Mouse (Mus musculus) hindlimb bud, embryonic 11.5 days (tissue): ENCODE measurements around the gene Snx29.

Source experiments
- DNase-seq: peaks from one replicate; pipeline ENCODE4 v3.0.0-alpha.2; 2012; ENCODE audit warnings: low read depth, low spot score; ENCODE audit errors: extremely low spot score

Snx29 gene

DNA sequence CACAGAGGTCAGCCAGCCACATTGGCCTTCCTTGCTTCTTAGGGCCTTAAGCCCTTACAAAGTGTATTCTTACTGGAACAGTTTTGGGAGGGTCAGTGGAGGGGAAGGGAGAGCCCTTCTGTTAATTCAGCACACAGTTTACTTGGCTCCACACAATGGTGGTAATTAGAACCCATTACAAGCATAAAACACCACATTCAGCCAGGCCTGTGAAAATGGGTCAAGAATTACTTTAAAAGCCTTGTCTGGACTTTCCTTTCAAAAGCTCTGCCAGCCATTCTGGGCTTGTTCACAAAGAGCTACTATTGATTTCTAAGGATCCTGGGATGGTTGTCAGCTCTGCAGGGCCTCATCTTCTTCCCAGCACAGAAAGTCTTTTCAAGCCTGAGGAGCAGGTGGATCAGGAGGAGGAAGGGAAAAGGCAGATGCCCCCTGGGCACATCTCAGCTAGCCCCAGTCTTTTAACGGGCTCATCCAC lies 303.3 kb downstream of the Snx29 start:
- no peak for DNase-seq

DNA sequence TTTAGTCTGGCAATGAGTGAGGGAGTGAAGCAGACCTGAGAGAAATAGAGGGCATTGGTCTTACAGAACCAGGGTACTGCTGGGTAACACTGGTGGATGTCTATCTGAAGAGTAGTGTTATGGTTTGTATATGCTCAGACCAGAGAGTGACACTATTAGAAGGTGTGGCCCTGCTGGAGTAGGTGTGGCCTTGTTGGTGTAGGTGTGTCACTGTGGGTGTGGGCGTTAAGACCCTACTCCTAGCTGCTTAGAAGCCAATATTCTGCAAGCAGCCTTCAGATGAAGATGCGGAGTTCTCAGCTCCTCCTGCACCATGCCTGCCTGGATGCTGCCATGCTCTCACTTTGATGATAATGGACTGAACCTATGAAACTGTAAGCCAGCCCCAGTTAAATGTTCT lies 303.9 kb downstream of the Snx29 start:
- no peak for DNase-seq

DNA sequence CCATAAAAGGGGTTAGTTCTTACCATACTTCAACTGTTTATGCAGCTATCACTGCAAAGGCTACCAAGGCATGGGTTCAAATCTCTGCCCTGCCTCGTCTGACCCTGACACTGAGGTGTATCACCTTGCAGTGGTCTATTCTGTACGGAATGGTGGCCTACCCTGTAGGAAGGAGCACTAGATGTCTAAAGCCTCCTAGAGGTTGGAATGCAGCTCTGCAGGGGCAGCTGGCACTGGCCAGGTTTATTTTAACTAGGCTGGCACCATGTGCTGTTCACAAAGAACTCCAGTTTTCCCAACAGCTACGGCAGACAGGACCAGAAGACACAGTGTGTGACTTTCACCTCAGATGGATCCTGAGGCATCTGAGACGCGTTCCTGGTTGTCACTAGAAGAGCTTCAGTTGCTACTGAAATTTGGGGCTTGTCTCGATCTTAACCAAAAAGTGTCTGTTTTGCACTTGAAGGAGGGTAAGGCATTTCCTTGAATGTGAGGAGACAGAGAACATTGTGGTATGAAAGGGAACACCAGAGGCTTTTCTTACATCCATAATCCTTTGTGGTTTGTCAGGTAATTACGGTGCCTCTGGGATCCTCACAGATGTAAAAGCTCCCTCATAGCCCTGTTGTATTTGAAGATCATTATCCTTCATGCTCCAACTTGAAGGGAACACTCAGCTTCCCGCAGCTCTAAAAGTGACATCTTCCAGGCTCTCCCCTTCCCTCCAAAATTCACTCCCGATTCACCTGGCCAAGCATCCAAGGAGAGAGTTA lies 305.3 kb downstream of the Snx29 start:
- no peak for DNase-seq

DNA sequence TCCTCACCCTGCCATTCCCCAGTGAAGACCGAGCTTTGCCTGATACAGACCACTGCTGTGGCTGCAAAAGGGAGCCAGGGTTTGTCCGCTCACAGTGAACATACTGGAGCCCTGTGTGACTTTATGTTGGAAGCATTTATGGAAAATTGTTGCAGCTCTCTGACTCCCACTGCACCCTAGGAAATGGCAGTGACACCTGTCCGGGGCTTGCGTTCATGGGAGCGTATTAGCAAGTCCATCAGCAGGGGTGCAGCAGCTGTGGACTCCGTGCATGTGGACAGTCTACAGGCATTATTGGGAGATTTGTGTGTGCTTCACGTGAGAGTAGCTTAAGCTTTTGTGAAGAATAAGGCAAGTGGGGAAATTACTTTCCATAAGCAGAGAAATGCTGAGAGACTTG lies 307.0 kb downstream of the Snx29 start:
- DNase-seq: no peak

DNA sequence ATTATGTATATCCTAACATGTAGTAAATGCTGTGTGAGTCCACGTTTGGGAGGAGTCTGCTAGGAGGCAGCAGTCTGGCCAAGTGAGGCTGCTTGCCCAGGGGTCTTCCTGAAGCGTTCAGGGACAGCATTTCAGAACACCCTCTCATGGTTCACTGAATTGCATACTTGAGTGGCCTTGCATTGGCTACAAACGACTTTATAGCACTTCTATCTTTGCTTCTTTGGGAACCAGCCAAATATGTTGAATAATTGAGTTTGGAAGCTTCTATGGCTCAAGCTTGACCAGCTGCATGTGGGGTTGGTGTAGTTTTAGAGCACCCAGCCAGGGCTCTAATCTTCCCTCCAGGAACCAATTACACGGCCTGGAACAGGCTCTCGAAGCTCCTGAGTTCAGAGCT lies 307.8 kb downstream of the Snx29 start:
- DNase-seq: no peak

DNA sequence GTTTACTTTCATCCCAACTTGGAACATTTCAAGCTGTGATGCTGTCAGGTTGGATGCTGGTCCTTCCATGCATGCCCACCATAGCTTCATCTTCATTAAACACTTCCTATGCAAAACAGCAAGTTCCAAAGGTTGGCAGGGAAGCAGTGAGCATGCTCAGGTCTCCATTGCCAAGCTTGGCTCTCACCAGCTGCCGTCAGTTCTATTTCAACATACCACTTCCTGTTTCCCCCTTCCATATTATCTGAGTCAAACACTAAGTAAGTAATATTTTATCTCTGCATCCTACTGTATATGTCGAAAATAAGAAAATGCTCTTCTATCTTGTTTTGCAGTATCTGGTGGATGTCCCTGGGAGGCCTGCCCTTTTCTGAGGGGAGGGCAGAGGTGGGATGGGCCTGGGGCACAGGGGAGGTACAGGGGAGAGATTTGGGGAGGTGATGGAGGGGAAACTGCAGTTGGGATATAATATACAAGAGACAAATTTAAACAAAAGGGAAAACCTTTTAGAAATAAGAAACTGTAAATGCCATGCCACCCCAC lies 309.6 kb downstream of the Snx29 start:
- no peak for DNase-seq

DNA sequence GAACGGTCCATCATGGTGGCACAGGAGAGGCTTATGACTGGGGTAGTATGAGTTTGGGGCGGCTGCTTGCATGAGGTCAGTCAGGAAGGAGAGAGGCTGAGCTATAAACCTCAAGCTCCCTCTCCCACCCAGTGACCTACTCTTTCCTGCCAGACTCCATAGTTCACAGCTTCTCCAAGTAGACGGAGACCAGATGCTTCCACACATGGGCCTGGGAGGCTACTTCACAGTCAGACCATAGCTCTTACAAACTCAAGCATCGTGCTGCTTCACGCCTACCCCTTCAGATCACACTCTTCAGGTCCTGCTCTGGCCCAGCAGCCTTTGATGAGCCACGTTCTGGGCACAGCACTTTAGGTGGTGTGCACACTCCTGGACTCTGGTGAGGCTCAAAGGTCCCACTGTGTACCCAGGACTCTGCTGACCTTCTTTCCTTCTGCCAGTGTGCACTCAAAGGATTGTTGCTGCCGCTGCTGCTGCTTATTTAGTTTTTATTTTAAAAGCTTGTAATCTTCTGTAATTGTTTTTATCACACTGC lies 313.6 kb downstream of the Snx29 start:
- DNase-seq: no peak

DNA sequence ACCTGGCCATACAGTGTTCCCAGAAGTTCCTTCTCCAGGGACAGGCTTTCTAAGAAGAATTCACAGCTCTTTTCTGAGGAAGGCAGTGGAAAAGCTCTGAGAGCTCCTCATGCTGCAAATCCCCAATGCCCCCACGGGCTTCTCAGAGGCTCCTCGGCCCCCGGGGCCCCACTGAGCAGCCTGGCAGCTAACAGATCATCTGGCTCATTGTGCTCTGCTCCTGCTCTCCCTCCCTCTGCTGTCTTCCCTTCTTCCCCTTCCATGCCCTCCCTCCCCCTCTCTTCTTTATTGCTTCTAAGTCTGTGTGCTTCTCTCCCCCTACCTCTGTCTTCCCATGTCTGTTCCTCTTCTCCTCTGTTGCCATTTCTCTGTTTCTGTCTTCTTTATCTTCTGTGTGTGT lies 314.2 kb downstream of the Snx29 start:
- no peak for DNase-seq

DNA sequence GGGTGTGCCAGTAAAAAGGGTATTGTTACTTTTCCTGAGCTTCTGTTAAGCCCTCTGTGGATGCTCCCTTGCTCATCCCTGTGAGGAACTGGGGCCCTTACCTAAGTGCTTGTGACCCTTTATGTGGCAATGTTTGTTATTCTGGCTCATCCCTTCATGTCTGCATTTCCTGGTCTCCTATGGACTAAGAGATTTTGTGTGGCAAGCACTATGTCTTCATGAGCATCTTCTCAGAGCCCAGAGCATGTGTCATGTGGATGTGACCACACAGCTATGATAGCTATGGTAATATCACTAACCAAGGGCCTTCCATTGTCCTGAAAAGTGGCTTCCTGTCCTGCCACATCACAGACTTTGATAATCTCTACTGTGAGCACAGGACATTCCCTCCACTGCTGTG lies 315.1 kb downstream of the Snx29 start:
- DNase-seq: no peak

DNA sequence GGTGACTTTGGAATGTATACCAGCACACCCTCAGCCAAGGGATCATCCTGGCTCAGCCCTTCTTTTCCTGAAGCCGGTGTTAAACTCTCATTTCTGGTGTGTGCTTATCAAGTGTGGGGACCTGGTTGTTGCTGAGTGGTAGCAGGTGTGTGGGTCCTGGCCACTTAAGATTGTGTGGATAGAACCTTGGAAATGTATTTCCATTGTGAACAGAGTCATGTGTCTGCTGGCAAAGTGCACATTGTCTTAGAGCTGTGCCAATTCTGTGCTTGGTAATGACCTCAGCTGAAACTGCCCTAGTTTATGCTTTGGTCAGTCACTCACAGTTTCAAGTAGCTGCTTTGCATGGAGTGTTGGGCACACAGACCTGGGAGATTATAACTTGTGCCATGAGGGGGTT lies 316.0 kb downstream of the Snx29 start:
- no peak for DNase-seq

DNA sequence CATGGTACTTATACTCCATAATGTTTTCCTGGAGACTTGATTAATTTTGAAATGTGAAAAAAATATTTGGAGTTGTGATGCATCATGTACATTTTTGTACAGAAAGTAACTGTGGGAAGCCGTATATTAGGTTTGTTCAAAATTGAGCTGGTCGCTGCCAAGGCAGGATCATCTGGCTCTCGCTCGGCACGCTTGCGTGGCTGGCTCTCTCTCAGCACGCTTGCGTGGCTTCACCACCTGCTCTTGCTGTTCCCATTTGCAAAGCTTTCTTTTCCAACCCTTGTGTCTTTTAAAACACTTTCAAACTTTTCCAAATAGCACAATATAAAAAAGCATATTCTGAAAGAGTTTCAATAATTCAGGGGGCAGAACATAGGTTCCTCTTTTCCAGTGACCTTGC lies 317.2 kb downstream of the Snx29 start:
- DNase-seq: no peak

DNA sequence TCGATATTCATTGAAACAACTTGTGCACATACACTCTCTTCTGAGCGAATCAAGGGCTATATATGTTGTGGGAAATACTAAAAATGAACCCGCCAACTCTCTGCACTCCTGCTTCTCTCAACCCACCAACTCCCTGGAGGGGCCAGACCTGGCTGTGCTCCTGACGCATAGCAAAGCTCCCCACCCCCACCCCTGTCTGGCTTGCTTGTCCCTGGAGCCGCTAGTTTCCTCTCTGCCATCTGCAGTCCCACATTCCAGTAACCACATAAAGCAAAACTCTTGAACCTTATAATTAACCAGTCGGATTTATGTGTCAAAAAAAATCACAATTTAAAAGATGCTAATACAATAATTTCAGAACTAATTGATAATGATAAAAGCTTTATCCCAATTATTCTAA lies 320.9 kb downstream of the Snx29 start:
- no peak for DNase-seq

DNA sequence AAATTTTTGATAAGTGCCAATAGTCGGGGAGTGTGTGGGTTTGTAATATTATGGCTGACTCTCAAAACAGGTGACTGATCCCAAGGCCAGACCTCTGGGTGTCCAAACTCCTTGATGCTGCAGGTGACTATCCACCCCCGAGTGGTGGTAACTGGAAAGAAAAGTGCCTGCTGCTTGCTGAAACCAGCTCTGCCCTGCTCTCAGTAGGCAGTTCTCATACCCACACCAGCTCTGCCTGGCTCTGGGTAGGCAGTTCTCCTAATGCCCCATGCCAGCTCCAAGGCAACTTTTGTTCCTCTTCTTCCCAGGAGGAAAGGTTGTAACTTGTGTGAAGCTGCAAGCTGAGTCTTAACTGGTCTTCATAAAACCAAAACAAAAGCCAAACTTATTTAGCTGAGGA lies 321.7 kb downstream of the Snx29 start:
- no peak for DNase-seq

DNA sequence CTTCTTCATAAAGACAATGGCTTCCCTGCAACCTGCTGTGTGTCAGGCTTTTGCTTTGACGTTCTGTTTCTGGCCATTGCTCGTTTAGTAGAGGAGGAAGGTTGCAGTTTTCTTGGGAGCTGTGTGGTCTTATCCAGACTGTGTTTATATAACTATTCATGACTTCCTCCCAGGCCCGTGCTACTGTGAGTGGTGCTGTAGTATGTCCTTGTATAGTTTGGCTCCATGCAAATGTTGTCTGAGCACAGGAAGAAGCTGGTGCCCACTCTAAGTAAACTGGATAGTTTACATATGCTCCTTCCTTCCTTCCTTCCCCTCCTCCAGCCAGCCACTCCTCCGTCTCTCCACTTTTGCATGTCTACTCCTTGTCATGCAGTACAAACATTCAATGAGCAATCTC lies 323.0 kb downstream of the Snx29 start:
- no peak for DNase-seq

DNA sequence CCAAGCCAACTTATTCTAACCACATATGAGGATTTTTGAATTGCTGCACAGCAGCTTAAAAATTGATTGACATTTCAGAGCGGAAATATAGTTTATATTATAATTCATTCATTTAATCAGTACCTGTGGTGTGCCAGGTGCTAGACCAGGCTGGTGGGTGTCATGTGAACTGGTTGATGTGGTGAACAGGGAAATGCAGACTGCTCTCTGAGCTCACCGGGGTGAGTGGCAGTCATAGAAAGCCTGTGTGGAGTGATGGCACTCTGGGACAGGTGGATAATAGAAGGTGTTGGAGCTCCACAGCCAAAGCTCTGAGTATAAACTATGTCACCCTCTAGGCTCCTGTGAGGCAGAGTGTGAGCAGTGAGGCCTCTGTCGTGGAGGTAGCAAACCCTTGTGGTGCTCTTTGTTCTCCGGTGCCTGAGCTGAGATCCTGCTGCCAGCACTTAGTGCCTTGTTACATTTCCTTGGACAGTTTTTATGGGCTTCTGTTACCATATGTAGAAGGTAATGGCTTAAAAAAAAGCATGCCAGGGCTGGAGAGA lies 324.1 kb downstream of the Snx29 start:
- DNase-seq: no peak

DNA sequence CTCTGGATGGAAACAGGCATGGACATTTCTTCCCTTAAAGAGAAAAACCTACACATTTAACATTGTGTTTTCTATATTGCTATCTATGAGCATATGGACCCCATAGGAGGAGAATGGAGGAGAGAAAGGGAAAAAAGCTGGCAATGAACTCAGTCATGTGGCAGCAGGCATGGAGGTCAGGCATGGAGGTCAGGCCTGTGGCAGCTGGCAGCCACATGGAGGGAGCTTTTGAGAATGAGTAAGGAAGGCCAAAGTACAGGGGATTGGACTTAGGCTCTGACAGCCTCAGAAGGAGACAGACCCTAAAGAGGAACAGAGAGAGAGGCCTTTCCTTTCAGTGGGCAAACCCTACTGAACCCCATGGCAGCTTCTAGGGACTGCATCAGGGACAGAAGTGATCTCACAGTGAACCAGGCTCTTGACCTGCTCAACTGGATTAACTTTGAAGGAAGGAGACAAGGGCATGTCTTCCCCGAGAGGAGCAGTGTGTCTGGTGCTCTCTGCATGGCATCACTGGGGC lies 325.5 kb downstream of the Snx29 start:
- no peak for DNase-seq

DNA sequence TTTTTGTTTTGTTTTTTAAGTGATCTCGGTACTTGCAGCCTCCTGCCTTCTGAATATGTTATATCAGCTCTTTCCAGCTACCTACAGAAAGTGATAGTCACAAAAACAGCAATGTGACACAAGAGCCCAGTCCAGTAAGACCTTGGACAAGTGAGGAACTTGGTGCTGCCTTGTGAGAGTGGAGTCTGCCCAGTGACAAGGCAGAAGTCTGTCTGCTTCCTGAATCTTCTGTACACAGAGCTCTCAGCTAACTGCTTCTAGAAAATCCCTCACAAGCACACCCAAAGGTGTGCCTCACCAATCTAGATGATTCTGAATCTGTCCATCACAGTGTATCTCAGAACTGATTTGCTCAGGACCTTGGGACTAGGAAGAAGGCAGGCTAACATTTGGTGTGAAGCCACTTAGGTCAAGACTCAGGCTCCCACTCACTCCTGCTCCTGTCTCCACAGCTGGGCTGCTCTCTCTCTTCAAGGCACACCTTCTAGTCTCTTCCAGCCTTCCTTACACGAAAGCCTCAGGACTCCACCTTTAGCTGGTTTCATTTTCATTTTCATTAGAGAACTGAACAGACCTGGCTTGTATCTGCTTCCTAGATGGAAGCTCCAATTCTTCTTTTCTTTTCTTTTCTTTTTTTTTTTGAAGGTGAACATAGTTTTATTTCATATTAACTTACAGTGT lies 330.1 kb downstream of the Snx29 start:
- no peak for DNase-seq

DNA sequence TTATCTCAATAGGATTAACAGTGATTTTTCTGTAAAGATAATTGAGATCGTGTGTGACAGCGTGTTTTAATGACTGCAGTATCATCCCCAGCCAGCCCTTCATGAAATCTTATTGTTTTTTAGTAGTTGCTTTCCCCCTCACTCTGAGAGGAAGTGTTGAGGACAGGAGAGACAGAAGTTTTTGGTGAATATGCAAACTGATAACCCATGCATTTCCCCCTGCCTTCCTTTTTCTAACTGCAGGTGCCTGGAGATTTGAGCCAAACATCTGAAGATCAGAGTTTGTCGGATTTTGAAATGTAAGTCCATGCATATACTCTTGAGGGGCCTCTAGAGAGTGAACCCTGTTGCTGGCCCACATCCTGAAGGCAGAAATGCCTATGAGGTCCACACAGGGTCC lies 333.2 kb downstream of the Snx29 start:
- DNase-seq: no peak

DNA sequence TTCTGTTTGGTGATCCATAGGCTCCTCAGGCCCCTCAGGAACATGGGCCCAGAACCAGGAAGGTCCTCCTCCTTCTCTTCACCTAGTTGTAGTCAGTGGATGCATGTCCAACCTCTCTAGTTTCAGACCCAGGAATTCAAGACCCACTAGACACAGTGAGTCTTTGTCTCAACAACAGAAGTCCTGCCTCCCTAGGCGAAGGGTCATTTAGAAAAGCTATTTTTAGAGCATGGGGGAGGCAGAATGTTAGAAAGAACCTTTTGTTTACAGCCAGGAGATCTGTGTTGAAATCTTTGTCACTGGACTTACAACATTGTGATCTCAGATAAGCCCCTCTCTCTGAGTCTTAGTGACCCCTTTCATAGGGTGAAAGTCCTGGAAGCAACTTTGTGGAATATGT lies 334.4 kb downstream of the Snx29 start:
- DNase-seq: no peak

DNA sequence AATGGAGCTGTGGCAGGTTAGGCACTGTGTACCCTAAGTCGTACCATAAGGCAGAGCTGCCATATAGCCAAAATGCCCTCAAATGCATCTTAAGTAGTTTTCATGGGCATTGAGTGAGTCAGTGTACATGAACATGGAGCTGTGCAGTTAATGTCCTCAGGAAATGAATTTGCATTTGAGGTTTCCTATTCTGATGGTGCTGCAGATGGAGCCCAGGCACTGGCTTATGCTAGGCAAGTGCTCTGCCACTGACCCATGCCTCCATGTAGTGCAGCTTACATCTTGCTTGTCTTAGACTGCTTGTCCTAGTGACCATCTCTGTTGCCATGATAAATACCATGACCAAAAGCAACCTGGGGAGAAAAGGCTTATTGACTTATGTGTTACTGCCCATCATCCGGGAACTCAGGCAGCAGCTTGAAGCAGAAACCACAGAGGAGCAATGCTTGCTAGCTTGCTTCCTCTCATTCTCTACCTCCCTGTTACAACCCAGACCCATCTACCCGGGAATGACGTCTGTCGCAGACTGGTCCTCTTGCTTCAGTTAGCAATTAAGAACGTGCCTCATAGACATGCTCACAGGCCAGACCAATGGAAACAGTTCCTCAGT lies 336.5 kb downstream of the Snx29 start:
- DNase-seq: no peak
